Mouse (Mus musculus) cerebellum, postnatal 4 days (tissue): ENCODE data around the gene Gal3st2b.
"Not testable (repeated sequence)": the region's sequence is repeated elsewhere in the genome, so short reads cannot be mapped to it uniquely, and the experiment has no call there.

Experiments
- DNase-seq, 2 experiments: peaks; one replicate each; pipeline ENCODE4 v3.0.0; 2022; ENCODE audit warnings: low spot score in 2 of 2, mixed read lengths in 1 of 2

Gal3st2b gene

DNA sequence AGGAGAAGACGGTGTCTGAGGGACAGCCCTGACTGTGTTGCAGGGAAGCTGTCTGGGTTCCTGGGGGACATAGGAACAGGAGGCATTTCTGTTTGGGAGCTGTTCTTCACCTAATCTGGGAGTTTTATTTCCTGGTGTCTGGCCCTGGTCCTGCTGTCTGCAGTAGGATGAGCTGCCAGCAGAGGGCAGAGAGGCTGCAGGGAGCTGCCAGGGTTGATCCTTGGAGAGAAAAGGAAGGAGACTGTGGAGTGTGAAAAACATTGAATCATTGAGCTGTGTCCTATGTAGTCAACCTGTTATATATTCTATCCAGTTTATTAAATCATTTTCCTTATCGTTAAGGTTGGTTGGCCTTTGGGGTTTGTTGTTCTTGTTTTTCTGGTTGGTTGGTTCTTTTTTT lies 62.8 kb downstream of the Gal3st2b start:
- DNase-seq: not testable (repeated sequence)

DNA sequence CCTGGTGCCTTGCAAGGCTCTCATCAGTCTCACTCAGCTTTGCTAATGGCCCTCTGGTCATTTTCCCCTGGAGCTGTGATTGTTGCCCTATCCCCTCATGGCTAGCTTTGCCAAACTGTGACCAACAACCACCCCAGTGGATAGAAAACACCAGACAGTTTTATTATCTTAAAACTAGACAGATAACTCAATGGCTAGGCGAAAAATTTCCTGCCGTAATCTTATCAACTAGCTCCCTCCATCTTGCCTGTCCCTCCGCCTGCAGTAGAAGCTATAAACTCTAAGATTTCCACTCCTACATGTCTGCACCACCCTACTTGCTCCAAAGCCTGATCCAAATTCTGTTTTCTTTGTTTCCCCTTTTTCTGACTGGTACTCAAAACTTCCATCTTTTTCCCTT lies 68.1 kb downstream of the Gal3st2b start:
- DNase-seq: no peak

DNA sequence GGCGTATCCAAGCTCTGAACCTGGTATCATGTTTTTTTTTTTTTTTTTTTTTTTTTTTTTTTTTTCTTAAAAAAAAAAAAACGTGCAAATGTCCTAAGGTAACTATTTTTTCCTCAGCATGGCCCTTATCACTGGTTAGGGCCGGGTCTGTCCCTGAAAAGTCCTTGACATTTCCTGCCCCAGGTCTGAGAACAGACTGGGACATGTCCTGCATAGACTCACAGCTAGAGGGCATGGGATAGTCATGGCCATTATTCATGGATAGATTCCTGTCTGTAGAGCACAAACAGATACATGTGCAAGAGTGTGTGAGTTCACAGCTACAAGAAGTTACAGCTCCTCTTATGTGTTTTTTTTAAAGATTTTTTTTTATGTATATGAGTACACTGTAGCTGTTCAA lies 70.7 kb downstream of the Gal3st2b start:
- no peak for DNase-seq

DNA sequence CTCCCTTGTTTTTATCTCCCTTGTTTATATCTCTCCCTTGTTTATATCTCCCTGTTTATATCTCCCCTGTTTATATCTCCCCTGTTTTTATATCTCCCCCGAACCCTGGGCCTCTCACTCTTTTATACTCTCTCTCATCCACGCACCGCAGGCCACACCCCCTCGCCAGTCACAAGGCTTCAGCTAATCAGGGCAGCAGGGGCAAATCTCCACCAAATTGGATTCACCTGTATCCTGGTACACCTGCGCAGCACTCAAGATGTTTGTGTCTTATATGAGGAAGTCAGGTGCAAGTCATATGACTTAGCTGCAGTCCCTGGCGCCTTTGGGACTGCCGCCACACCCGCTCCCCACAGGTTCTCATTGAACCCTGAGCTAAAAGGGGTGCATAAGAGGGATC lies 72.1 kb downstream of the Gal3st2b start, which contains the start of gene Gal3st2c:
Gene Gal3st2c (plus strand): TSS at position 301 of the 400 bp plus-strand sequence.
- DNase-seq: not testable (repeated sequence)

DNA sequence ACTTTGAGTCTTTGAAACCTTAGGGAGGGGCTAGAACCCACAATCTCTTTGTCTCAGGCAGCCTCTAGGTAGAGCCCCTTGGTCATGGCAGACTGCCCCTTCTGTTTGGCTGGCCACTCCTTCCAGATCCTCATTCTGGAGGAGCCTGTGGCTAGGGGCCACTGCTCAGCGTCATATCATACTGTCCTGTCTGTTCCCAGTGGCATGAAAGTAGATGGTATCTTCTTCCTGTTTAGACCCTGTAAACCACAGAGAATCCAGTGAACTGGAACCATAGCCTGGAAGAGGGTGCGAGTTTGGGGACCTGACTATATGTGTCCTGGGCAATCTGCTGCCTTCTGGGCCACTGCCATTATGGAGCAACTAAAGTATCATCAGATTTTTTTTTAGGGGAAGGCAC lies 73.0 kb downstream of the Gal3st2b start:
- DNase-seq: not testable (repeated sequence)

DNA sequence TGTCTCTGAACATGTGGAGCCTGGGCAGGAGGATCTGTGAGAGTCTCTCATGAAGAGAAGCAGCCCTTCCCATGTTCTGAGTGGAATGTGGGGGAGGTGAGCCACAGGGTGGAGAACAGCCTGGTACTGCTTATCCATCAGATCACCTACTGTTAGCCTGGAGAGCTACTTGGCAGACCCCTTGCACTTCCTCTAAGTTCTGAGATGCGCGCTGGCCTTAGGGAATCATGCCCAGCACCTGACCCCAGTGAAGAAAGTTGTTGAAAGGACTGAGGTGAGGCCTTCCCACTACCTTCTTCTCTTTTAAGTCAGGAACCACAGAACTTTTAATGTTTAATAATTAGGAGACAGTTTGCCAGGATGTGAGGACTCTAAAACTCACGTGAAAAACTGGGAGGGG lies 73.4 kb downstream of the Gal3st2b start:
- DNase-seq: not testable (repeated sequence)
